Mouse (Mus musculus): ENCODE results near the gene H2-Q2. TPM values are rescaled to one million over a fixed set of nuclear protein-coding genes. Genes with fewer than 3 reads are reported as not detected.
"Not testable (repeated sequence)": the region's sequence is repeated elsewhere in the genome, so short reads cannot be mapped to it uniquely, and the experiment has no call there.

Gene H2-Q2
- polyA plus RNA-seq, 1 experiment: not detected

DNA sequence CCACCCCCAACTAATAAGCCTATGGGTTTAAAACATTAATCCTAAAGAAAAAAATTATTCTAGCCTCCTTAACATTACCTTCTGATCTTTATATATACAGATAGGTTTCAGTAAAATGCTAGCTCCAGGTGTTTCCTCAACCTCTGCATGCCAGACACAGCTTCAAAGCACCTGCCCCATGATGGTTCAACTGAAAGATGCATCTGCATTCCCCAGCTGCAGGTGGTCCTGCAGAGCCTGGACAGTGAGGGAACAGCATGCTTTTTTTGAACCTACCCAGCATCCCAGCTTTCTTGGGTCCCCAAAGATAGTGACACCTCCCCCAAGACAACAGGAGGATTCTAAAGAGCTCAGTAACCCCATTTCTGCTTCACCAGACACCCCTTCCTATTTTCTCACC is 23.4 kb upstream of the H2-Q2 start:
- TF ChIP-seq POLR2A (IDR thresholded peaks at IDR 0.05; ENCODE audit: borderline replicate concordance, control insufficient read depth, low read depth, low read length) (no peak), CTCF (IDR thresholded peaks at IDR 0.05; ENCODE audit: control insufficient read depth, insufficient read depth, low read length) (no peak)
- Histone ChIP-seq H3K4me3 (replicated peaks; ENCODE audit: control insufficient read depth, low read depth, low read length) (no peak overlapping the region), H3K4me1 (ENCODE audit: control insufficient read depth, insufficient read depth, low read length) (no peaks in the 10 kb centered on the region), H3K27ac (ENCODE audit: control insufficient read depth, insufficient read depth, low read depth, low read length, poor library complexity) (no peak overlapping the region)

DNA sequence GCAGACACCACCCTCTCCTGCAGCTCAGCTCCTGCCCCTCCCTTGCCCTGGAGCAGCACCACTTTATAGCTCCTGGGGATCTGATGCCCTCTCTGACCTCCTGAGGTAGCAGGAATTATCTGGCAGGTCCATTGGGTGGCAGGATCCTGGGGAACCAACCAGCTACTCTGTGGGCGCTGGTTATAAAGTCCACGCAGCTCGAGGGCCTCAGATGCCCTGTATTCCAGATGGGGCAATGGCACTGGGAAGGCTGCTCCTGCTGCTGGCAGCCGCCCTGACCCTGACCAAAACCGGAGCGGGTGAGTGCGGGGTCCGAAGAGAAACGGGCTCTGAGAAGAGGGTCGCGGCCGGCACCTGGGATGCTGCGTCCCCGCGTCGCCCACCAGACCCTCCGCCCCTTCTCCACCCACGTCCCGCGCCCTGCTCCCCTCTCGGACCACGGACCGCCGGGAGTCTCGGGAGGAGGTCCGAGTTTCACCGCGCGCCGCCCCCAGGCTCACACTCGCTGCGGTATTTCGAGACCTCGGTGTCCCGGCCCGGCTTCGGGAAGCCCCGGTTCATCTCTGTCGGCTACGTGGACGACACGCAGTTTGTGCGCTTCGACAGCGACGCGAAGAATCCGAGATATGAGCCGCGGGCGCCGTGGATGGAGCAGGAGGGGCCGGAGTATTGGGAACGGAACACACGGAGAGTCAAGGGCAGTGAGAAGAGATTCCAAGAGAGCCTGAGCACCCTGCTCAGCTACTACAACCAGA is 21.5 kb upstream of the H2-Q2 start, which contains the start of gene H2-Q1:
Gene H2-Q1 (plus strand): TSS at position 79 of the 755 bp plus-strand sequence.
- WGBS: 5% methylated on average over 55 of the region's 55 CpGs
- H3K4me3 ChIP-seq (replicated peaks; ENCODE audit: control insufficient read depth, low read depth, low read length): no peak within 1 kb of the TSS
- no peak for TF ChIP-seq CTCF (IDR thresholded peaks at IDR 0.05; ENCODE audit: control insufficient read depth, insufficient read depth, low read length)
- TF ChIP-seq POLR2A (IDR thresholded peaks at IDR 0.05; ENCODE audit: borderline replicate concordance, control insufficient read depth, low read depth, low read length): no peak
- H3K27ac ChIP-seq (ENCODE audit: control insufficient read depth, insufficient read depth, low read depth, low read length, poor library complexity): no peak within 1 kb of the TSS
- H3K4me1 ChIP-seq (ENCODE audit: control insufficient read depth, insufficient read depth, low read length): no peaks in the 10 kb centered on the region

DNA sequence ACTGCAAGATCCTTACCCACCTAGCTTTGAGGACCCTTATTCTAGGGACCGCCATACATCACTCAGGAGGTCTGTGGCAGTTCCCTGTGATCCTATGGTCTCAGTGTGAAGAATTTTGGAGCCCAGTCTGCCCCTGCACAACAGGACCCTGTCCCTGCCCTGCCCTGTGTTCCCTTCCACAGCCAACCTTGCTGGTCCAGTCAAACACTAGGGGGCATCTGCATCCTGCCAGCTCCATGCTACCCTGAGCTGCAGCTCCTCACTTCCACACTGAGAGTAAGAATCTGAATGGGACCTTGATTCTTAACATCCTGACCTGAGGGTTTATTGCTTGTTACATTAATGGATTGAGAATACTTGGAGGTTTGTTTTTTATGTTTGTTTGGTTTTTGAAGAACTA is 16.9 kb upstream of the H2-Q2 start:
- WGBS: 62% methylated on average over 1 of the region's 1 CpGs
- H3K4me3 ChIP-seq (replicated peaks; ENCODE audit: control insufficient read depth, low read depth, low read length); H3K4me1 ChIP-seq (ENCODE audit: control insufficient read depth, insufficient read depth, low read length): not testable (repeated sequence)

DNA sequence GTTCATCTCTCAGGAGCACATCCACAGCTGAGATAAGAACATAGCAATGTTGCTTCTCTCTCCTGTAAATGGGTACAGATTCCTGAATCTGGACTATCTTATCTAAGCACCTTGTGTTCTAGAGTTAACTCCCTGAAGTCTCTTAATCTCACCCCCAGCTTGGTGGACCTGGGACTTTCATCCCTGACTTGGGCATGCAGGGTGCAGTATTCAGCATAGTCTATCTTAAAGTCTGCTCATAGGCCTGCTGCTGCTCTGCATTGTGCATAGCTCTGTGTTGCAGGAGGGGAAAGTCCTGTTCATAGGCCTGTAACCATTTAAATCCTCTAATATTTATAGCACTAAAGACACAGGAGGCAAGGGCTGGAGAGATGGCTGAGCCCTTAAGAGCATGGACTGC is 16.0 kb upstream of the H2-Q2 start:
- not testable (repeated sequence) for H3K4me3 ChIP-seq (replicated peaks; ENCODE audit: control insufficient read depth, low read depth, low read length); H3K27ac ChIP-seq (ENCODE audit: control insufficient read depth, insufficient read depth, low read depth, low read length, poor library complexity); H3K4me1 ChIP-seq (ENCODE audit: control insufficient read depth, insufficient read depth, low read length)

More for the DNA sequence above, 16.9 kb upstream of the H2-Q2 start:
- not testable (repeated sequence) for H3K27ac ChIP-seq (ENCODE audit: control insufficient read depth, insufficient read depth, low read depth, low read length, poor library complexity)
- TF ChIP-seq CTCF (IDR thresholded peaks at IDR 0.05; ENCODE audit: control insufficient read depth, insufficient read depth, low read length): peak; percentile 40; the same call in 1 of the 2 replicates

DNA sequence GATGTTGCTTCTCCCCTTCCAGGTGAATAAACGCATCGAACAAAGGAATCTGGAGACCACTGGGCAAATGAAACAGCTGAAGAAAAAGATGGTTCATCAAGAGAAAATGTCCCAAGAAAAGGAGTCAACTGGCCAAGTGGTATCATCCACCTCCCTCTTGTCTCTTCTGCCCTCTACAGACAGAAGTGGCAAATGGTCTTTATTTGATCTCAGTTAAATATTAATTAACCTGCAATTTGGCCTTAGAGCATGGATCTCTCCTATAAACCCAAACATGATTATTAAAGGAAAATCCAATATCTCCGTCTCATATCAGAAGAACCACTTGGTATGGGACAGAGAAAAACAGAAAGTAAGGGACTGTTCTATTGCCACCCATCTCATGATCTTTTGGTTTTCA is 12.3 kb upstream of the H2-Q2 start:
- not testable (repeated sequence) for H3K4me3 ChIP-seq (replicated peaks; ENCODE audit: control insufficient read depth, low read depth, low read length)
- WGBS: 48% methylated on average over 3 of the region's 3 CpGs

DNA sequence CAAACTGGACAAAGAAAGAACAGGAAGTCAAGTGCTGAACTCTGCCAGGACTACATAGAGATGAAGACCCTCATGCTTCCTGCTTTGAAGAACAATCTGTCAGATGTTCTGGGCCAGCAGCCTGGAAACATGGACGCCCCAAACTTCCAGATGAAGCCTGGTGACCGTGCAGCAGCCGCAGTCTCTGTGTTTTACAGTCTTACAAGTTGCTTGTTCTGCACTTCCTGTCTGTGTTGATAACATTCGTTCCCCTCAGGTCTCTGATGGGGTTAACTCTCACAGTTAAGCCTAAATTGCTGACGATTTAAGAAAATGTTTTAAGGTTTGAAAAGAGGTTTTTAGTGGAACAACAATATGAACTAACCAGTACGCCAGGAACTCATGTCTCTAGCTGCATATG is 10.5 kb upstream of the H2-Q2 start:
- H3K4me3 ChIP-seq (replicated peaks; ENCODE audit: control insufficient read depth, low read depth, low read length); H3K27ac ChIP-seq (ENCODE audit: control insufficient read depth, insufficient read depth, low read depth, low read length, poor library complexity); H3K4me1 ChIP-seq (ENCODE audit: control insufficient read depth, insufficient read depth, low read length): not testable (repeated sequence)
- WGBS: 38% methylated on average over 6 of the region's 6 CpGs

More for the DNA sequence above, 12.3 kb upstream of the H2-Q2 start:
- H3K4me1 ChIP-seq (ENCODE audit: control insufficient read depth, insufficient read depth, low read length); H3K27ac ChIP-seq (ENCODE audit: control insufficient read depth, insufficient read depth, low read depth, low read length, poor library complexity): not testable (repeated sequence)

DNA sequence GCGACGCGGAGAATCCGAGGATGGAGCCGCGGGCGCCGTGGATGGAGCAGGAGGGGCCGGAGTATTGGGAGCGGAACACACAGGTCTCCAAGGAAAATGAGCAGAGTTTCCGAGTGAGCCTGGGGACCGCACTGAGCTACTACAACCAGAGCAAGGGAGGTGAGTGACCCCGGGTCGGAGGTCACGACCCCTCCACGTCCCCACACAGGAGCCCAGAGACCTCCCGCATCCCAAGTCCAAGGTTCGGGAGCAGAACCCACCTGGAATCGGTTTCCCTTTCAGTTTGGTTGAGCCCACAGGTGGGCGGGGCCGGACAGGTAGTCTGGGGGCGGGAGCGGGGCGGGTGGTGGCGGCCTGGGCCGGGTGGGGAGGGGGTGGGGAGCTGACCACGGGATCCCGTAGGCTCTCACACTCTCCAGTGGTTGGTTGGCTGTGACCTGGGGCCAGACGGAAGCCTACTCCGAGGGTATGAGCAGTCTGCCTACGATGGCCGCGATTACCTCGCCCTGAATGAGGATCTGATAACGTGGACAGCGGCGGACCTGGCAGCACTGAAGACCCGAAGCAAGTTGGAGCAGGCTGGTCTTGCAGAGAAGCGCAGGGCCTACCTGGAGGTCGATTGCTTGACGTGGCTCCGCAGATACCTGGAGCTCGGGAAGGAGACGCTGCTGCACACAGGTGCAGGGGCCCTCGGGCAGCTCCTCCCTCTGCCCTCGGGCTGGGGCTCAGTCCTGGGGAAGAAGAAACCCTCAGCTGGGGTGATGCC is 852 bp downstream of the H2-Q2 start:
- 3% methylated on average over 46 of the region's 46 CpGs for WGBS
- H3K4me1 ChIP-seq (ENCODE audit: control insufficient read depth, insufficient read depth, low read length): no peaks in the 10 kb centered on the region
- TF ChIP-seq CTCF (IDR thresholded peaks at IDR 0.05; ENCODE audit: control insufficient read depth, insufficient read depth, low read length): no peak
- TF ChIP-seq POLR2A (IDR thresholded peaks at IDR 0.05; ENCODE audit: borderline replicate concordance, control insufficient read depth, low read depth, low read length): no peak
- H3K27ac ChIP-seq (ENCODE audit: control insufficient read depth, insufficient read depth, low read depth, low read length, poor library complexity): no peak overlapping the region
- peak overlapping the region; percentile 40 for H3K4me3 ChIP-seq (replicated peaks; ENCODE audit: control insufficient read depth, low read depth, low read length)

DNA sequence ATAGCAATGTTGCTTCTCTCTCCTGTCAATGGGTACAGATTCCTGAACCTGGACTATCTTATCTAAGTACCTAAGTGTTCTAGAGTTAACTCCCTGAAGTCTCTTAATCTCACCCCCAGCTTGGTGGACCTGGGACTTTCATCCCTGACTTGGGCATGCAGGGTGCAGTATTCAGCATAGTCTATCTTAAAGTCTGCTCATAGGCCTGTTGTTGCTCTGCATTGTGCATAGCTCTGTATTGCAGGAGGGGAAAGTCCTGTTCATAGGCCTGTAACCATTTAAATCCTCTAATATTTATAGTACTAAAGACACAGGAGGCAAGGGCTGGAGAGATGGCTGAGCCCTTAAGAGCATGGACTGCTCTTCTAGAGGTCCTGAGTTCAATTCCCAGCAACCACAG is 5.6 kb downstream of the H2-Q2 start:
- not testable (repeated sequence) for H3K4me1 ChIP-seq (ENCODE audit: control insufficient read depth, insufficient read depth, low read length); H3K27ac ChIP-seq (ENCODE audit: control insufficient read depth, insufficient read depth, low read depth, low read length, poor library complexity); H3K4me3 ChIP-seq (replicated peaks; ENCODE audit: control insufficient read depth, low read depth, low read length)

DNA sequence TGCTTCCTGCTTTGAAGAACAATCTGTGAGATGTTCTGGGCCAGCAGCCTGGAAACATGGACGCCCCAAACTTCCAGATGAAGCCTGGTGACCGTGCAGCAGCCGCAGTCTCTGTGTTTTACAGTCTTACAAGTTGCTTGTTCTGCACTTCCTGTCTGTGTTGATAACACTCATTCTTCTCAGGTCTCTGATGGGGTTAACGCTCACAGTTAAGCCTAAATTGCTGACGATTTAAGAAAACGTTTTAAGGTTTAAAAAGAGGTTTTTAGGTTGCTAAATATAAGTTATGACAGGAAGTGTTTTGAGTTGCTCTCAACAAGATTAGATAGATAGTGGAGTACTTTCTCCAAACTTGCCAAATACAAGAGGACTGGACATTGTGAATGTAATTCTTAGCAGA is 11.2 kb downstream of the H2-Q2 start:
- WGBS: 22% methylated on average over 6 of the region's 6 CpGs
- not testable (repeated sequence) for H3K27ac ChIP-seq (ENCODE audit: control insufficient read depth, insufficient read depth, low read depth, low read length, poor library complexity); H3K4me3 ChIP-seq (replicated peaks; ENCODE audit: control insufficient read depth, low read depth, low read length); H3K4me1 ChIP-seq (ENCODE audit: control insufficient read depth, insufficient read depth, low read length)

All from bone marrow, adult 2 months (tissue).